Mouse (Mus musculus) heart, adult 9 months (tissue): ENCODE measurements around the gene Maz.

ENCODE experiments used
- DNase-seq, 2 experiments: peaks; one replicate each; pipeline ENCODE4 v3.0.0; 2022; ENCODE audit warnings: low spot score in 2 of 2

The Maz gene

DNA sequence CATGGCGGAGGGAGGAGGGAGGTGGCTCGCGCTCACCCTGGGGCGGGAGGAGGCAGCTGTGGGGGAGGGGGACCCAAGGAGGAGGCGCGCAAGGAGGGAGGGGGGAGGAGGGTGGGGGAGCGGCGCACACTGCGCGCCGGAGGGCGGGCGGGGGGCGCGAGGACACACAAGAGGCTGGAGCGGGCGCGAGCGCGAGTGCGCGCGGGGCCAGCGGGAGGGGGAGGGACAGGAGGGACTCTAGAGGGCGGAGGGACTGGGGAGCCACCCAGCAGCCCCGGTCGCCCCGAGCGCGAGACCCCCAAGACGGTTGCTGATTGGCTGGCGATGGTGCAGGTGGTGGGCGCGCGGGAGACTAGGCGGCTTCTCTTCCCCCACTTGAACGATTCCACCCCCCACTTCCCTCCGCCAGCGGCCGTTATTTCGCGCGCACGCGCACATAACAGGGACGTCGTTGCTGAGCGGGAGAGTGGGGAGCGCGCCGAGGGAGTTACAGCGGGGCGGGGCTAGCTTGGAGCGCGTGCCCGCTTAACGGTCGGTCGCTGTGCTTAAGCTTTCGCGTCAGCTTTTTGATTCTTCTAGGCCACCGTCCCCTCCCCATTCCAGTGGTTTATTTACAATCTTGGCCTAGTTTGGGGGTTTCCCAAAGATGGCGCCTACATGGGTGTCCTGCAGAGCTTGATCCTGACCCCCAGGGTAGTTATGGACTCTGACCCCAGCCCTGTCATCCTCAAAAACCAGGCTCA, at the start of gene Maz:
Gene Maz (minus strand): TSS at position 54 of the 743 bp plus-strand sequence.
- peak; percentile 100 for DNase-seq

GRCm38 (mm10) chr7:127076188-127076587, 49.4 kb upstream of the Maz start:
- no peak for DNase-seq

GRCm38 (mm10) chr7:127073221-127073620, 46.4 kb upstream of the Maz start:
- no peak for DNase-seq

DNA sequence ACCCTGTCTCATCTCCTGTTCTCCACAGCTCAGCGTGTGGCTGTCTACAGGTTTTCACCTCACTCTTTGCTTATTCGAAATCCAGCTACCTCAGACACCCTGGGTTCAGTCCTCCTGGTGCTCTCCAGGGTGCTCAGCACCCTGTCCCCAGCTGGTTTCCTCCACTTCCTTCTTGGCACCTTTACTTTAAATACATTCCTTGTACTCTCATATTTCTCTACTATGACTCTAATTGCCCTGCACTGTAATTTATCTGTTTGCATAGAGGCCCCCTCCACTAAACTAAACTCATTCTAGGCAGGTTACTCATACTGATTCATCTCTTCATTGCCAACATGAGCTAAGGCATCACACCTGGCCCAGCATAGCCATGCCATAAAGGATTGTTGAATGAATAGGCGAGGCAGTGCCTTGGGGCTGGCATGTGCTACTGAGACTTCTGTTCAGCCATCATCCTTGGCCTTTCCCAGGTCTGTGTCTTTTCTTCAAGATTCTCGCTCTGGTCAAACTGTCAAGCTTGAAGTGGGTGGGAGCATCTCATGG, 44.1 kb upstream of the Maz start:
- no peak for DNase-seq

GRCm38 (mm10) chr7:127066317-127066716, 39.5 kb upstream of the Maz start:
- DNase-seq = no peak

GRCm38 (mm10) chr7:127065538-127065937, 38.7 kb upstream of the Maz start:
- no peak for DNase-seq

DNA sequence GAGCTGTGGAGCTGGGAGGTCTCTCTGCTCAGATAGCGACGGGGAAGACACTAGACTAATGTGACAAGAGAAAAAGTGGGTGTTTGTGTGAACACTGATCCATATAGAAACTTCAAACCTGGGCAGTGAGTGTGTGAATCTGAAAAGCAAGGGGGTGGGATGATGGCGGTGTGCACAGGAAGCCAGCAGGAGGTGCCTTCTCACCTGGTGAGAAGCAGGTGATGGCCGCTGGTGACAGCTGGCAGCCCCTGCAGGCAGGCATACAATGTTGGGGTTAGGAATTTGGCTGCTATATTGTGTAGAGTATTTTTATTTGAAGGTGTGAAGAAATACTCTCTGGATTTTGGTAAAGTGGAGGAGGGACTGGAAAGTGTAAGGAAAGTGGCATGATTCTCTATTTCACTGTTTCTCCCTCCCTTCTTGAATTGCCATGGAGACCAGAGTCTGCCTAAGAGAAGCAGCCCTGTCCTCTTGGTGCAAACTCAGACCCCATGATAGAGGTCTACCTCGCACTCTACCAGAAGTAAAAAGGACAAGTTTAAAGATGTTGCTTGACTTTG, 28.3 kb upstream of the Maz start:
- no peak for DNase-seq

DNA sequence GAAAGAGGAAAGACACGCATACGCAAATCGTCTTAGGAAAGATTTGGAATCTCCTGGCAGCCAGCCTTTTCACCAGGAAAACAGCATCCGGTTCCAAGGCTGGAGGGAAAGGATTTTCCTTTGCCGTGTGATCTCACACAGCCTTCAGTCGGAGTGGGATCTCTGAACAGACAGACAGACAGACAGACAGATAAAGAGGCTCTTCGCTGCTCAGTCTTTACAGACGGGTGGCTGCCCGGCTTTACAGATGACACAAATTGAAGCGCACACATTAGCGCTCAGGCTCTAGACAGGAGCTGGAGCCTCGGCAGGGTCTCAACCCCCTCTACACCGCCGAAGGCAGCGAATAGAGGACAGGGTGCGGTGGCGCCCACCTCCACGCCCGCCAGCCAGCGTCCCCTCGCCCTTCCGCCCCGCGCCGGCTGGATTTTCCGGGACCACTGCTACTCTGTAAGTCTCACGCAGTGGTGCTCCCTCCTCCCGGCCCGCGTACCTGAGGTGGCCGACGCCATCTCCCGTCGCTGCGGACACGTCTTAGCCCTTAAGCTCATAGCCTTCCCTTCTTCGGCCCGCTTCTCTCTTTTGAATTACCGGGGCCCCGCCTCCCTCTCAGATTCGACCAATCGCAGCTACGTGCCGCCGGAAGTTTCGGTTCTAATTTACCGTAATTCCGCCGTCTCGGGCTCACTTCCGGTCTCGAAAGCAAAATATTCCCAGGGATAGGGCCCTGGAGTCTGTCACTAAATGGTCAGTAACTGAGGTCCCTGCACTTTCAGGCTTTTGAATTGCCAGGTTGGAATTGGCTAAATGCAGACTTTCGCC, 15.2 kb upstream of the Maz start, which contains the start of gene Kif22:
Gene Kif22 (minus strand): TSS at position 621 of the 822 bp plus-strand sequence.
- DNase-seq = peak; percentile 86 to 90

DNA sequence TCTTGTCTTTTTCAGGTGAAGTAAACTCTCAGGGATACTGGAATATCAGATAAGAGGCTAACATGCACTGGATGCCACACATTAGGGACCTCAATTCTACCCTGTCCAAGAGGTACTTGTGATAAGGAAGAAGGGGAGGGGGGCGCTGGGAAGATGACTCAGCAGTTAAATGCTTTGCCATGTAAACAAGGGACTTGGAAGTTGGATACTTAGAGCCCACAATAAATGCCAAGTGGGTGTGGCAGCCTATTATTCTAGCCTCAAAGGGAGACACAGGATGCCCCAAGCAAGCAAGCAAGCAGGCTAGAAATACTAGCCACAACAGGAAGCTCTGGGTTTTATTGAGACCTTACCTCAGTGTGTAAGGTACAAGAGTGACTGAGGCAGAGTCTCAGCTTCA, 4.4 kb upstream of the Maz start:
- DNase-seq = no peak

- no peak for DNase-seq
Observed at GRCm38 (mm10) chr7:127030172-127030571, 3.3 kb upstream of the Maz start.

DNA sequence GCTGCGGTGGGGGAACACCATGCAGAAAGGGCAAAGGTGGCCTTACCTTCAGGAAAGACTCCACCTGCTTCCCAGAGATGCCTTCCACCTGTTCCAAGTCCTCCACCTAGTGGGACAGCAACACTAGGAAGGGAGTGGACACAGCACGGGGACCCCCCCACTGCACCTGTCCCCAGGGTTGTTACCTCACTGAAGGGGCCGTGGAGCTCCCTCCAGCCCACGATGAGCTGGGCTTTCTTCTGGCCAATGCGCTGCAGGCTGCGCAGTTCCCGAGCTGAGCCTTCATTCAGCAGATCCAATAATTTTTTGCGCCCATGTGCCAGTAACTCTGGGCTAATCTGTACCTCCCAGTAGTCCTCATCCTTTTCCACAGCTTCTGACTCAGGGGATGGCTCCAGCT, 1.0 kb upstream of the Maz start:
- DNase-seq = no peak

DNA sequence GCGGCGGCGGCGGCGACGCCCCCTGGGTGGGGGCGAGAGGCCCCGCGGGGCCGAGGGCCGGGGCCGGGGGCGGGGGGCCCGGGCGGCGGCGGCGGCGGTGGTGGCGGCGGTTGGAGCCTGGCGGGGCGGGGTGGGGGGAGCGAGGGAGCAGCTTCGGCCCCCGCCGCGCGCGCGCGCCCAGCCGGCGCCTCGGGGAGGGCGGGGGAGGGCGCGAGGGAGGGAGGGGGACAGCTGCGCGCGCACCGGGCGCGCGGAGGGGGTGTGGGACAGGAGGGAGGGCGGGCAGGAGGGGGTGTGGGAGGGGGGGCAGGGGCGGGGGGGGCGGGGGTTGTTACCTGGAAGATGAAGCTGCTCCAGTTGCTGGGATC, 237 bp downstream of the Maz start:
- no peak for DNase-seq

GRCm38 (mm10) chr7:127026161-127026600, 656 bp downstream of the Maz start:
- peak; percentile 71 for DNase-seq

DNA sequence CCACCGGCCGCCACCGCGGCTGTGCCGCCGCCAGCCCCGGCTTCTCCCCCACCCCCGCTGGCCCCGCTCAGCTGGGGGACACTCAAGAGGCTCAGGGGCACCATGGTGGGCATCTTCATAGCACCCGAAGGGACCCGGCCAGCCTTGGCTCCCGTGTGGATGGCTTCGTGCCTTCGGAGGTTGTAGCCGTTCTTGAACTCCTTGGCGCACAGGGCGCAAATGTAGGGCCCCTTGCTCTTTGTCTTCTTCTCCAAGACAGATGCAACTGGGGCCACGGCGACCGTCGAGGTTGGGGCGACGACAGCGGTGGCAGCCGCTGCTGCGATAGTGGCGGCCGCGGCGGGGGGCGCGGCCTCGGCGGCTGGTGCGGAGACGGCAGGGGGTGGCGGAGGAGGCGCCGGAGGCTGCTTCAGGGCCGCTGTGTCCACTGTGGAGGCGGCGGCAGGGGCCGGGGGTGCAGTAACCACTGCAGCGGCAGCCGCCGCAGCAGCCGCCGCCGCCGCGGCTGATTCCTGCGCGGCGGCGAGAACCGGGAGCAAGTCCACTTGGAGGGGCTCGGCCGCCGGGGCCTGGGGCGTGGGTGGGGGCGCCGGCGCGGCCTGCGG, 1.2 kb downstream of the Maz start:
- no peak for DNase-seq

GRCm38 (mm10) chr7:127024755-127025555, 1.9 kb downstream of the Maz start:
- peak; percentile 82 to 83 for DNase-seq

- DNase-seq = no peak
Observed at GRCm38 (mm10) chr7:127023896-127024690, 2.7 kb downstream of the Maz start.

DNA sequence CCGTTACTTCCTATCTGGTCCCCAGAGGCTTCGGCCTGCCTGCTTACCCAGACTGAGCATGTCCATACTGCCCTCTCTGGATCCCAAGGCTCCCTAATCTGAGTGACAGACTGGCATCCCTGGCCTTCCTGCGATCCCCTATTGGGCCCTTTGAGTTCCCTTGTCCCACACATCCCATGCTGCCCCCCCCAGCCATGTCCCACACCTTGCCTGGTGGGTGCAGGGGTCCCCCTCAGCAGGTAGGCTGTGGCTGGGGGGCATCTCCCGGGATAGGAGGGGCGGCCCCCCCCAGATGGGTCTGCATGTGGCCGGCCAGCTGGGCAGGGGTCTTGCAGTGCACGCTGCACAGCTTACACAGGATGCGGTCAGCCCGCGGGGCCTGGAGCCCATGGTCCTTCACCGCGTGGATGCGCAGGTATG, 3.6 kb downstream of the Maz start:
- DNase-seq = peak in 1 of 2 experiments; percentile 15

DNA sequence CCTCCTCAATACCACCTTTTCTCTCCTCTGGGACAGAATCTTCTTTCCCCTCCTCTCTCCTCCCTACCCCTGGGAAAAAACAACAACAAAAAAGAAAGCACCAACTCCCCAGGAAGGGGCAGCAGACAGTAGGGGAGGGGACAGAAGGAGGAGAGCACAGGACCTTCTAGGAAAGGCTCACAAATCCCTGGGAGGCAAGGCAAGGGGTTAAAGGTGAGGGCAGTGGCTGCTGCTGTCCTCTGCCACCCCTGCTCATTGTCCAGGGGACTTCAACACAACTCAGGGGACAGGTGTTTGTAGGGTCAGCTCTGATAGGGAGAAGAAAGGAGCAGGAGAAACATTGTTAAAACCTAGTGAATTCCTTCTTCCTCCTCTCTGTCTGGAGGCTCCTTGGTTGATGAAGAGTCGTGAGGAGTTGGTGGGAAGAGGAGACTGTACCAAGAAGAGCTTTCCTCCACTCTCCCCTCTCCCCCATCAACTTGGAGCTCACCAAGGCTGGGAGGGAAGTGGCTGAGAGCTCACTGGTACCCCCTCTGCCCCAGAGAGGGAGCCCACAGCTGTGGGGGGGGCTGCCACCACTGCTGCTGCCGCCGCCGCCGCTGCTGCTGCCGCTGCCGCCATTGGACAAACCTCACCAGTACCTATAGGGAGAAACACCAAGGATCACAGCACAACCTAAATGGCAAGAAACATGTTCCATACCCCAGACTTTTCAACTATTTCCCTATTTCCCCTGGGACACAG, 4.1 kb downstream of the Maz start:
- no peak for DNase-seq
